Mouse (Mus musculus) cerebellum, postnatal 14 days (tissue): Measurements from ENCODE around the gene Fgfrl1.

Experiments used
- DNase-seq, 2 experiments: peaks; one replicate each; pipeline ENCODE4 v3.0.0; 2021; ENCODE audit warnings: mixed read lengths in 2 of 2

Fgfrl1 gene

GRCm38 (mm10) chr5:108668387-108668932, 23.7 kb upstream of the Fgfrl1 start:
- no peak for DNase-seq

GRCm38 (mm10) chr5:108668977-108669936, 22.9 kb upstream of the Fgfrl1 start, which contains the start of gene Dgkq:
Gene Dgkq (minus strand): TSS chr5:108669672.
- DNase-seq, result peak; percentile 85 to 90

- no peak for DNase-seq
Observed at GRCm38 (mm10) chr5:108669986-108670385, 22.2 kb upstream of the Fgfrl1 start.

- DNase-seq, result peak; percentile 47 to 70
Observed at GRCm38 (mm10) chr5:108670785-108671184, 21.4 kb upstream of the Fgfrl1 start.

- DNase-seq, result no peak
Observed at GRCm38 (mm10) chr5:108671757-108672156, 20.4 kb upstream of the Fgfrl1 start.

GRCm38 (mm10) chr5:108674624-108675023, 17.6 kb upstream of the Fgfrl1 start:
- no peak for DNase-seq

GRCm38 (mm10) chr5:108675251-108675816, 16.8 kb upstream of the Fgfrl1 start, which contains the start of gene Slc26a1:
Gene Slc26a1 (minus strand): TSS chr5:108675569.
- no peak for DNase-seq

GRCm38 (mm10) chr5:108676772-108677498, 15.2 kb upstream of the Fgfrl1 start:
- peak; percentile 42 to 45 for DNase-seq

- DNase-seq, result peak; percentile 76 to 85
Observed at GRCm38 (mm10) chr5:108677605-108678295, 14.4 kb upstream of the Fgfrl1 start.

GRCm38 (mm10) chr5:108678296-108678854, 13.8 kb upstream of the Fgfrl1 start:
- peak in 1 of 2 experiments; percentile 58 for DNase-seq

GRCm38 (mm10) chr5:108679909-108680308, 12.3 kb upstream of the Fgfrl1 start:
- no peak for DNase-seq

GRCm38 (mm10) chr5:108680871-108681270, 11.3 kb upstream of the Fgfrl1 start:
- DNase-seq, result no peak

- no peak for DNase-seq
Observed at GRCm38 (mm10) chr5:108689091-108689490, 3.1 kb upstream of the Fgfrl1 start.

- DNase-seq, result no peak
Observed at GRCm38 (mm10) chr5:108691152-108691551, 1.0 kb upstream of the Fgfrl1 start.

- peak; percentile 64 to 71 for DNase-seq
Observed at GRCm38 (mm10) chr5:108693872-108694288, 1.7 kb downstream of the Fgfrl1 start.

GRCm38 (mm10) chr5:108694352-108695261, 2.4 kb downstream of the Fgfrl1 start:
- peak in 1 of 2 experiments; percentile 18 for DNase-seq

GRCm38 (mm10) chr5:108695861-108696260, 3.7 kb downstream of the Fgfrl1 start:
- DNase-seq, result no peak

- DNase-seq, result no peak
Observed at GRCm38 (mm10) chr5:108696542-108696941, 4.4 kb downstream of the Fgfrl1 start.

GRCm38 (mm10) chr5:108697341-108697753, 5.2 kb downstream of the Fgfrl1 start:
- DNase-seq, result peak in 1 of 2 experiments; percentile 23

- no peak for DNase-seq
Observed at GRCm38 (mm10) chr5:108700346-108700745, 8.2 kb downstream of the Fgfrl1 start.
